Mouse (Mus musculus): ENCODE results near the gene Rtl1.

Gene Rtl1

DNA sequence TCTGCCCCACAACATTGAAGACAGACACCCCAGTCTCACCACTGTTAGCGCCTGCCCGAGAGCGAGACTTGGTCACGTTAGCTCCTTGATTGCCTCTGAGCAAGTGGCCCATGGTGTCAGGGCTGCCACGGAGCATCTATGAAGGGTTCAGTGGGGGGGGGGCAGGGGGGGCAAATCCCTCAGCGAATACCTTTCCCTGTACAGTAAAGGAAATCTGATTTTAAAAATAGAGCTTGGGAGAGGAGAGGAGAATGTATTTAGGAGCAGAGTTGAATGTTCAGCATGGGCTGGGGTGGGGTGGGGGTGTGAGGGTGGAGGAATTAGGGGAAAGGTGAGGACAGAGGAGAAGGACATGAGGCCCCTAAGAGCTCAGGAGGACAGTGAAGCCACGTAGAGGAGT is at the start of gene Rtl1:
TSS of gene Rtl1 (minus strand) at position 101 of the 400 bp plus-strand sequence.
- DNase-seq (ENCODE audit: low spot score): no peak

- no peak for DNase-seq (ENCODE audit: low spot score)
These were observed 40.5 kb upstream of the Rtl1 start for GRCm38 (mm10) chr12:109640560-109641167.

DNA sequence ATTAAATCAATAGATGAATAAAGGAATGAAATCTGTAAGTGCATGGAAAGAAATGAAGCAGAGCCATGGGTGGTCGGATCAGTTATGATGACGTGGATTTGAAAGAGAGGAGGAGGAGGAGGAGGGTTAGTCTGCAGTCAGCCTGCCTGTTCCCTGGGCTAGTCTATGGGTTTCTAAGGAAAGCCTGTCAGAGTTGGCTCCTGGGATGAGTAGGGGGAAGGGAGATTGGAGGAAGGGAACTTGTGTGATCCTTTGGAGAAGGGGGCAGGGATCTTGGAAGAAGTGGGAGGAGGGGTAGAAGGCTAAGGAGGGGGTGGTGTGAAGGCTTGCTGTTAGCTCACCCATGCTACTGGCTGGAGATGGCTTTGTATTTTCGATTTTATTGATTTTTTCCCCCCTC is 31.9 kb upstream of the Rtl1 start:
- no peak for DNase-seq (ENCODE audit: low spot score)

DNA sequence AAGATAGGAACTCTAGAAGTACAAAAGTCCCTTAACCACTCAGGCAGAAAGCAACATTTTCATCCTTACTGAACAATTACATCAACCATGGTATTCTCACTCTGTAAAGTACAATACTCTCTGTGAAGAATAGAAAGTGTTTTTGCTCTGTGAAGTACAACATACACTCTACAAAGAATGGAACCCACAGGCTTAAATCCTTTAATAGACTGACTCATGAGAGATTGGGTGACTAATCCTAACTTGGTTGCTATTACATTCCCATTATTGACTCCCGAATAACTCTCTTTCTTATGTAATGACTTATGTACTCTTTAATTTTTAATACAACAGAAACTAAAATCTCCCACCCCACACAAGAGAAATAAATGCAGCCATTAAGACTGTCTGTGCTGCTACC is 28.8 kb upstream of the Rtl1 start:
- DNase-seq (ENCODE audit: low spot score): no peak

GRCm38 (mm10) chr12:109626910-109627309 is 26.8 kb upstream of the Rtl1 start:
- DNase-seq (ENCODE audit: low spot score): no peak

DNA sequence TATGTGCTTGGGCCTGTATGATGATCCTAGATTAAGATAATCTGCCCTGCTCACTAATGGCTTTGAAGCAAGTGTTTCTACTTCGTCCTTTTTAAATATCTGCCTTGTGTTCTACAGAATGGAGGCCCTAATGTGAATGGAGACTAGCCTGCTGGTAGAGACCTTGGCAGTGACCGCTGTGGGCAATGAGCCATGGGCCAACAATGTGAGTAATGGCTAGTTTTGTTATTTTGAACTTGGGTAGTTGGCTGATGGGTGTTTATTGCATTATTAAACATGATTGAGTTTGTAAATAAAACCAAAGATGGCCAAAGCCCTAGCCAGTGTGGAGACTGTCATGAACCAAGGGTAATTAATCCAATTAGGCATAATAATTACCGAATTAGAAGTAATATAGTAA is 20.1 kb upstream of the Rtl1 start:
- DNase-seq (ENCODE audit: low spot score): no peak

- DNase-seq (ENCODE audit: low spot score): no peak
These were observed 17.9 kb upstream of the Rtl1 start for GRCm38 (mm10) chr12:109617993-109618392.

- DNase-seq (ENCODE audit: low spot score): no peak
These were observed 17.0 kb upstream of the Rtl1 start for GRCm38 (mm10) chr12:109617126-109617525.

DNA sequence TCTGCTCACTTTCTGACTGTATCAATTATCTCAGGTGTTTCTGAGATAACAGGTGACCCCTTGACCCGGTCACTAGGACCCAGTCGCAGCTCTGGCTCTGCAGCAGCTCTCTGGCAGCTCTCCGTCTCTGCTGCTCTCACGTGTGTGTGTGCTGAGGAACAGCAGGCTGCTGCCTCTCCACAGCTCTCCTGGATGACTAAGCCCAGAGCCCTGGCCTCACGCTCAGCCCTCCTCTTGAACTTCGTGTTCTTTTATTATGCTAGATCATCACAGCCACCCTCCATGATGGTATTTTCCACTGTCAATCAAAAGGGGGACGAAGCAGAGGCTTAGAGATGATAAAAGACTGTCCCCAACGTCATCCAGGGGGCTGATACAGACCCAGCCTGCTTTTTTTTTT is 15.2 kb upstream of the Rtl1 start:
- no peak for DNase-seq (ENCODE audit: low spot score)

DNA sequence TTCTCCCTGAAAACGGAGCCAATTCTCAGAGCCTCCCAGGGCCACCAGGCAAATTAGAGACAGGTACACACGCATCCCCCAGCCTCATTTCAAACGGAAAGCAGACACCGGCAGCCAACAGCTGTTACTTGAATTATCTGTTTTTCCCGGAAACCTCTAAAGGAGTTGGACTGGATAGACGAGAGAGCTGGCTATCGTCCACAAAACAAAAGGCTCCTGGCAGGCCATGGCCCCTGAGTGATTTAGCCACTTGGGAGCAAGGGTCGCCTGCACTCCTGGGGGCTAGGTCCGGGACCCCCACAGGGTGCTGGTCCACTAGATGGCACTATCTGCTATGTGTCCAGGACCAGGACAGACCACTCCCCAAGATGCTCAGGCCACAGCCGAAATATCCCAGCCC is 14.3 kb upstream of the Rtl1 start:
- no peak for DNase-seq (ENCODE audit: low spot score)

DNA sequence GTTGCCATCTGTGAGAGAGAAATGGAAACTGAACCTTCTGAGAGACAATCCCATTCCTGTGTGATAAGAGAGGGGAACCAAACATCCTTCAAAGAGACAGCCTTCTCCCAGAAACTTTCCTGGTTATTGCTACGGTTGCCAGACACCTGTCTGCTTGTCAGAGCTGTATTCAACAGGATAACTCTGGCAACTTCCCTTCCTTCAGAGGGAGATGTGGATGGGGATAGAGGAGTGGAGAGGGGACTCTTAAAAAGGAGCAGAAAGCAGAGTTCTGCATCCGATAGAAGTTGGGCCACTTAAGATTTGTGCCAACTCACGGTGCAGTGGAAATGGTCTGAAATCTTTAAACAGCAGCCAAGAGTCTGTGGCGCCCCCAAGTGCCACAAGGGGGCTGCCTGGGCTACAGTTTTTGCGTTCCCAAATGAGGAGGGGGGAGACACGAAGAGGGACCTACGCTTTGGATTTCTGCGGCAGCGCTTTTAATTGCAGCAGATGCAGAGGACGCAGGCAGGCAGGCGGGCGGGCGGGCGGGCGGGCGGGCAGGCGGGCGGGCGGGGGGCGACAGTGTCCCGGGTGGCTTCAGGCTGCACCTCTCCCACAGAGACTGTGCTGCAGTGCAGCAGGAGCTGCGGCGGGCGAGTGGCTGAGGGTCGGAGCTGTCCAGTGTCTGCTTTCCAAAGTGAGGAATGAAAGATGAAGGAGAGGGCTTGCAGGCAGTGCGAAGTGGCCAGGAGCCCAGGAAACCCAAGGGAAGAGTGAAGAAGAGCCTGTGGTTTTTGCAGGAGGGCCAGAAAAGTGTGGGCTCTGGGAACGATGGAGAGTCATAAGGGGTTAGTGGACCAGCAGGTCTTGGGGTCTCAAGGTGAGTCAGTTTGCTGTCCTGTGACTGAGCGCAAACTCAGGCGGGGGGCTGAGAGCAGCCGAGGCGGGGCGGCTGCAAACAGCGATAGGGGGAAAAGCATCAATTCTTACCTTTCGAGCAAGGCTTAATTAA is 12.6 kb upstream of the Rtl1 start:
- DNase-seq (ENCODE audit: low spot score): no peak

DNA sequence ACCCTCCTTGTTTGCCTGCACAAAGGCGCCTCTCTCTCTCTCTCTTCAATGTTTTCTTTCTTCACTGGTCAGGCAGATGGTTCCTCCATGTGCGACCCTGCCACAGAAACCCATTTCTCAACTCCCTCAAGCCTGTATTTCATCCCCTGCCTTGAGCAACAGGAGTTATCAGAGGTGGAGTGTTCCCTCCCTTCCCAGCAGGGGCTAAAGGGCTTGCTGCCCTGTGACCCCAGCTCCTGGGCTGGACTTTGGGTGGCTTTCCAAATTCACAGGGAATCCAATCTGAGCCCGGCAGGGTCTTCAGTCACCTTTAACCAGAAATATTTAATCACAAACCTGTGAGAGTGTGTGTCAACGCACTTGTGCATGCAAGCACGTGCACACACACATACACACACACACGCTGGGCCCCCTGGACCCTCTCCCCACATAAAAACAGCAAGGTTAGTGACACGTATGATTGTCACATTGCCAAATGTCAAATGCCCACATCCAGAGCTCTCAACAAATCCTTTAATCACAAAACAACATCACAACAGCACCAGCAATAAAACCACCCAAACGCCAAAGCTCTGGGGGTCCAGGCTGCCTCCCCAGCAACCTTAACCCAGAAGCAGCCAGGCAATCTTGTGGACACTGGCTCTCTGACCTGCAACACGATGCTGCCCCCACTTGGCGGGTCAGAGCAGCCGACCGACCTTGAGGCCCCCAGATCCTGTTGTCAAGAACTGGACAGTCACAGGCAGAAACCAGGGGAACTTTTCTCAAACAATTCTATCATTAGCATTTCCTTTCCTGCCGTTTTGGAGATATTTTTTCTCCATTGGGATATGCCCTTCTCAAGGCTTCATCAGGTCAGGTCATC is 8.7 kb upstream of the Rtl1 start:
- DNase-seq (ENCODE audit: low spot score): no peak

DNA sequence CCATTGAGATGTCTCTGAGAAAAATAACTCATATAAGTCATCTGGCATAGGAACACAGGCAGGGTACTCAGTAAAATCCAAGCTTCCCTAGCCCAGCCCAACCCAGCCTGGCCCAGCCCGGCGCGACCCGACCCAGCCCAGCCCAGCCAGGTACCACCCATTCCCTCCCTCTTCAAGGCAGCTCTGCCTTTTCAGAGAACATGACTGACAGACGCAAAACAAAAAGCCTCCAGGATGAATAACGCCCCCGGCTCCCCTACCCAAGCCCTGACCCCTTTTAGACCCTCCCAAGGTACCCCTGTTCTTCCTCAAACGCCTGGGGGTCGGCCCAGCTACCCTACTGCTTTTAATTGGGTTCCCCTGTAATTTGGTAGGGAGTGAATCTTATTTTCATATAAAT is 7.8 kb upstream of the Rtl1 start:
- no peak for DNase-seq (ENCODE audit: low spot score)

DNA sequence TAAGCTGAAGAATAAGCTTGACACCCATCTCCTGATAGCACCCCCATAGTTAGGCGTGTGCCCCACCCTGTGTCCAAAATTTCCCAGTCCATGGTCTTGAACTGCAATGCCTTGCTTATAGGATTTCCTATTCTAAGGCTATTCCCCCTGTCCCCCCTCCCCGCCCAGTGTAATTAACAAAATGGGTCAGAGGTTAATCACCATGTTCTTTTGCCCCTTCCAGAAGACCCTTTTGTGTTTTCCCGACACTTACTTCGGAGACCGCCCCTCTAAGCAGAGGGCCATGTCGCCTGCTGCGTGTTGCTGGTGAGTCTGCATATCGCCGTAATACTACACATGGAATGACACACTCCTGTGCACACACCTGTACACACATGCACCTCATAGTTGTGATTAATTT is 7.1 kb upstream of the Rtl1 start:
- no peak for DNase-seq (ENCODE audit: low spot score)

DNA sequence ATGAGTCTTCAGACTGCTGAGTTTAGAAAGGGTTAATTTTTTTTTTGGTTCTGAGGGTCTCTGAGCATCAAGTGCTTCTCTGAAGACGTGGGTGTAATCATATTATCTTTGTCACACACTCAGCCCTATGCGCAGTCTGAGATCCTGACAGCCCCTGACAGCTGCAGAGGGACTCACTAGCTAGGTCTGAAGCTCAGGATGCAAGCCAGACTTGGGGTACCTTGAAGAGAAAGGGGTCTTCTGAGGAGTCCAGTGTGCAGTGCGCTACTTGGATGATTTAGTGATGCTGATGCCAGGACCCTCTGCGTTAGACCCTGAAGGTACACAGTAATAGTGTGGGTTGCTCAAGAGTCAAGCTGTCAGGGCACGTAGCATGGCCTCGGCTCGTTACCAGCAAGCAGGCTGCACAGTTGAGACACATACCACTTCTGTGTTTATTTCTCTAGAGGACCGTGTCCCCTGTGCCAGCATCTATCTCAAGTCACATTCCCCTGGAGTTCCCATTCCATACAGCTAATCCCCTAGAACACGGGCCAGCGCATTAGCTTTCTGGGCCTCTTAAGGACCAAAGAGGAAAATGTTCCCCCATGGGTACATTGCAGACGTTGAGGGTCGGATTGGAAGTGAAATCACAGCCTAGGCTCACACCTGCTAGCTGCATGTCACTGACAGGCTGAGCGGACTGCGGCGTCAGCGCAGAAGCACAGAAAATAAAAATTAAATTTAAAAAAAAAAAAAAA is 5.0 kb upstream of the Rtl1 start:
- DNase-seq (ENCODE audit: low spot score): no peak

DNA sequence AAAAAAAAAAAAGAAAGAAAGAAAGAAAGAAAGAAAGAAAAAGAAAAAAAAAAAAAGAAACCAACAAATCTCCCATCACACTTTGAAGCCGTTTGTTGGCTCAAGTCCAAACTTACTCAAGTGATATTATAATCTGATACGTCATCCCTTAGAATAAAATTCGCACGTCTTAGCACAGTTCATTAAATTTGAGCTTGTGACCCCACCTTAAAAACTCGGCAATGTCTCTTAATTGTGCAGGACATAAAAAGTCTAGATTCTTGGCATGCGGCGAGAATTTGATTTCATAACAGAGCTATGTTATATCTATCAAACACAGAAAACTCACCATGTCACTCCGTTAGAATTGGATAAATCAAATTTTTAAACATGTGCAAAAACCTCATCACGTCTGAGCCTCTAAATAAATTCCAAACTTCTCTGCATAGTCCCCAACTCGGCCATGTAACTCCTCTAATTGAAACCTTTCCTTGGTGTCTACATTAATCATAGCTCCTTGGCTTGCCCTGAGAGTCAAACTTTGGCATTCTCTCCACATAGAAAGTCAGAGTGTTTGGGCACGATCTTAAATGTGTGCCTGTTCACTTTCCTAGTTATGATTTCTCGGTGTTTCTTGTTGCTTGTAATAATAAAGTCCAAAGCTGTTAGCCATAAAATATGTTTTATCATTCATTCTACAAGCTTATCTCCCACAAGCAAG is 1.4 kb downstream of the Rtl1 start:
- no peak for DNase-seq (ENCODE audit: low spot score)

GRCm38 (mm10) chr12:109596726-109597125 is 3.4 kb downstream of the Rtl1 start:
- no peak for DNase-seq (ENCODE audit: low spot score)

- DNase-seq (ENCODE audit: low spot score): no peak
These were observed 3.9 kb downstream of the Rtl1 start for GRCm38 (mm10) chr12:109596232-109596631.

GRCm38 (mm10) chr12:109595753-109596152 is 4.4 kb downstream of the Rtl1 start:
- peak; percentile 22 for DNase-seq (ENCODE audit: low spot score)

DNA sequence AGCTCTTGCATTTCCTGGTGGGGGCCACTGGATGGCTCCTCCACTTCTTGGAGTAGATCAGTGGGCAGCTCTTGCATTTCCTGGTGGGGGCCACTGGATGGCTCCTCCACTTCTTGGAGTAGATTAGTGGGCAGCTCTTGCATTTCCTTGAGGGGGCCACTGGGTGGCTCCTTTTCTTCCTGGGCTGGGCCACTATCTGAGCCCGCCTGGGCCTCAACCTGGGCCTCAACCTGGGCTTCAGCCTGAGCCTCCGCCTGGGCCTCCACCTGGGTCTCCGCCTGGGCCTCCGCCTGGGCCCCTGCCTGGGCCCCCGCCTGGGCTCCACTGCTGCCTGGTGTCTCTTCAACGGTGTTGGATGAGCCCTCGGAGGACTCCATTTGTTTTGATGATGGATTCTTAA is 5.2 kb downstream of the Rtl1 start:
- no peak for DNase-seq (ENCODE audit: low spot score)

DNA sequence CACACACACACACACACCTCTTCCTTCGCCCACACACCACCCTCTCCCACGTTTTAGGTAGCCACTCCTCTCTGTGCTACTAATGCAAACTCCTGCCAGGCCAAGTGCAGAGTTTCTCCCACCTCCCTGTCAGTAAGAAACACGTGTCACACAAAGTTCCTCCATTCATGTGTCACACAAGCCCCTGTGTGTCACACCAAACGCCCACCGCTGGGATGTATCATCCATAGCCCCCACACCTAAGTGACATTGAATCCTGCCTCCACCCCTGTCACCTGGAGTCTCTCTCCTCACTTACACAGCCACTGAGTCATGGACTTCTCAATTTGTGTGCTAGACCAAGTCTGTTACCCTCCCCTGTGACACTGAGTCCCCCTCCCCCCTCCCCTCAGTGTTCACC is 17.9 kb downstream of the Rtl1 start:
- no peak for DNase-seq (ENCODE audit: low spot score)

Data from ovary, postnatal 10 days (tissue).